Mouse (Mus musculus) cerebellum, adult 9-10 months (tissue): ENCODE data around the gene Cd27.

Source experiments
- DNase-seq: peaks from one replicate; pipeline ENCODE4 v3.0.0; 2022

The Cd27 gene

DNA sequence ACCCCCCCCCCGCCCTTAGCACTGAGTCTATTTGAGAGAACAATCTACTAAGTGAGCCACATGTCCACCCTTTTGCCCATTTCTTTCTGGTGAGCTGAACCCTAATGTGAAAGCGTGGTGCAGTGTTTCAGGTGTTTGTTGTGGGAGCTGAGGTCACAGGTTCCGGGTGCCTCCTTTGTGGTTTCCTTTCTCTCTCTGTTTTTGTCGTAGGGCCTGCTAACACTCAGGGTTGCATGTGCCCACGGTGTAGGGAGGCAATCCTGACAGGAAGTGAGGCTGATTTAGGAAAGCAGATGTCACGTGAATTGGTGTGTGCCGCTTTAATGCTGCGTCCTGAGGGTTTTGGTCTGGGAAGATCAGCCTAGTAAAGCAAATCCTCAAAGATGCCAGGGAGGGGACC, 4.8 kb upstream of the Cd27 start:
- DNase-seq, result no peak

DNA sequence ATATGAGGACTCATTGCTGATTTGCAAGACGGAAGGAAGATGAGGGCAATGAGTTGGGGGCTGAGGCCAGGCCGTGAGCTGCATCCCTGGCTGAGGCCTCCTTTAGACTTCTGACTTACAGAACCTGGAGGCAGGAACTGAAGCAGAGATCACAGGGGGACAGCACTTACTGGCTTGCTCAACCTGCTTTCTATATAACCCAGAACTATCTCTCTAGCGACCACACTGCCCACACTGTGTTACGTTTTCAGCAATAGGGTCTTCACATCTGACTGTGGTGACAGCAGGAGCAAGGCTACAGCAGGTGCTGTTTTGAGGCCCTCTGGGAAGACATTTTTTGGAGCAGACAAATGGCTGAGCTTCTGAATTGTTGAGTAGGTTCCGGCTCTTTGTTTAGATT, 3.8 kb upstream of the Cd27 start:
- no peak for DNase-seq

DNA sequence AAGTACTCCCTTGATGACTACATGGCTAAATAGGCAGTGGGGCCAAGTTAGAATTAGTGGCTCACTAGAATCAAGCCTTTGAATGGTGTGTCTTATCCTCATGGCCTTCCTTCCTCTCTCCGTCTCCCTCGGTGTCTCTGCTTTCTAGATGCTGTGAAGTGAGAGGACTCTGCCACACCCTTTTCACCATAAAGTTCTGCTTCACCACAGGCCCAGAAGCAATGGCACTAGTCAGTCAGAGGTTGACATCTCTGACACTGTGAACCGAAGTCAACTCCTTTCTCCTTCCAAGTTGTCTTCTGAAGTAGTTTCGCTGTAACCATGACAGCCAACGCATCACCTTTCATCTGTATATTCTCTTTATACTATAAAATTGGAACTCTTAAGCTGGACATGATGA, 2.7 kb upstream of the Cd27 start:
- no peak for DNase-seq

DNA sequence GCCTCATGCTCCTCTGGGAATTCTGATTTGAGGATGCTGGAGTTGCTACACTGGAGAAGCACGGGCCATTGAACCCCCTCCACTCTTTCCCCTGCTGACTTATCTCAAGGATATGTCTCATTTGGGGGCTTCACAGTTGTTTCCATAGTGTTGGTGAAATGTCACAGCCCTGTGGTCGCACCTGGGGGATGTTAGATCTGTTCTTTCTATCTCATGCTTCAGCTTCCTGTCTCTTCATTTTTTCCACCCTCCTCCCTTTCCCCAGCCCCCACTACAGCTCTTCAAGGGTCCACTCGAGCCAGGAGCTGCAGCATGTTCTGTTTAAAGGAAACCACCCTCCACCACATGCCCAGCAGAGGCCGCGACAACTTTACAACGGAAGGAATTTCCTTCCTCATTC, 1.6 kb upstream of the Cd27 start:
- DNase-seq, result no peak

DNA sequence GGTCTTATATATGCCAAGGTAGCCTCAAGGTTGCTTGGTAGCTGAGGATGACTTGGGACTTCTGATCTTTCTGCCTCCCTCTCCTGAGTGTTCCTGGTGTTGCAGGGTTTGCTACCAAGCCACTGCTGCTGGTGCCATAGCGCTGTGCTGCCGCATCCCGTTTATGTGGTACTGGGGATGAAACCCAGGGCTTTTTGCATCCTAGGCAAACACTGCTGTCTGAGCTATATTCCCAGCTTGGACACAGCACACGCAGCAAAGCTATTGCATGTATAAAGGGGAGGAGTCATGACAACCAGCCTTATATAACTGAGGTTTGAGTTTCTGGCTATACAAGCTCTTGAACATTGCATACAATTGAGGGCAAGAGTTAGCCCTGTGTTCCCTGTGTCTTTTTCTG, 611 bp upstream of the Cd27 start:
- no peak for DNase-seq

DNA sequence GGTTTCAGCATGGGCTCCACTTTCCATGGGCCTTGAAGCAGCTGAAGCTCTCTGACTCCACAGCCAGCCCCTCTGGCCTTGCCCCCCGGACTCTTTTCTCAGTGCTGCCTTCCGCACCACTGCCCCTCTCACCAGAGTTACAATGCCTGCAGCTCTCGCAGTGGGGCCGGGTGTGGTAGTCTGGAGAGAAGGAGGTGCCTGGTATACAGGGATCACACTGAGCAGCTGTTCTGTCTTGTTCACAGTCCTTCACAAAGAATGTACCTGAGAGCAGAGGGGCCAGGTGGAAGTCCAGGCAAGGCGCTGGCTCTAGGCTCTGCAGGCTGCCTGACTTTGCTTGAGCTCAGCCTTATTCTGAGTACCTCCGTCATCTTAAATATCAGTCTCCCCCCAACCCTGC, 469 bp downstream of the Cd27 start:
- no peak for DNase-seq

DNA sequence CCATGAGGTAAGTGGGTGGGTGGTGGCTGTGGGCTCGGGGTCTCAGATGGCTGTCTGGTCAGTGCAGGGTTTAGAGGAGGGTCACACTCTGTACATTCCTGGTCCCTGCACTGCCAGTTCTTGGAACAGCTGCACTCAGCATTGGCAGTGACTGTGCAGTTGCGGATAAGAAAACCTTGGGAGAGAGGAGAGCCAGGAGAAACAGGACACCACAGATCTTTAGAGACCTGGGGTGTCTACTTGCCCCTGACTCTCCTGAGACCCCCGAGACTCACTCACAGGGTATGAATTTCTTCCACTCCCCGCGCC, 2.3 kb downstream of the Cd27 start:
- no peak for DNase-seq

DNA sequence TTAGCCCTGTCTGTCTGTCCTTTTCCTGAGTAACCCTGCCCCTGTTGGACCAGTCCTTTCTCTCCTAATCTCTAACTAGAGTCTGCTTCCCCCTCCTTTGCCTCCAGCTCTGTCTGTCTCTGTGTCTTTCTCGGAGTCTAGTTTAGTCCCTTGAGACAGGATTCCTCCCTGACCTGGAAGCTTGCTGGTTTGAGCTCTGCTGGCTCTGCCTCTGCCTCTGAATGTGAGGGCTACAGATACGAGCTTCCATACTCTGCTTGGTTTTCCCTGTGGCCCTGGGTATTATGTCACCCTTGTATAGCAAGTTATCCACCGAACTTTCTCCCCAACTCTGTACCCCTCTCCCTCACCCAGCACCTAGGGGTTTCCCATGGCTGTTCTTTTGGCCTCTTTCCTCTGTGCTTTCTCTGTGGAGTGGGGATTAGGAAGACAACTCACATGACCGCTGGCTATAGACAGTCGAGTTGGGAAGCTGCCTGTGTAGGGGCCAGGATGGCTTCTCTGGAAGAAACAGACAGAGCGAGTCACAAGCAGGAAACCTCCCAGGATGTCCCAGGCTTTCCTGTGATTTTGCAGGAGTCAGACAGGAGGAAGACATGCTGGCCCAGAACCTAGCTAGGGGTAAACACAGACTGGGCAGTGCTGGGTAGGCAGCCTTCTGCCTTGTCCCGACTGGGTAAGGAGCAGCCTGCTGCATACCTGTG, 2.8 kb downstream of the Cd27 start:
- DNase-seq, result no peak

DNA sequence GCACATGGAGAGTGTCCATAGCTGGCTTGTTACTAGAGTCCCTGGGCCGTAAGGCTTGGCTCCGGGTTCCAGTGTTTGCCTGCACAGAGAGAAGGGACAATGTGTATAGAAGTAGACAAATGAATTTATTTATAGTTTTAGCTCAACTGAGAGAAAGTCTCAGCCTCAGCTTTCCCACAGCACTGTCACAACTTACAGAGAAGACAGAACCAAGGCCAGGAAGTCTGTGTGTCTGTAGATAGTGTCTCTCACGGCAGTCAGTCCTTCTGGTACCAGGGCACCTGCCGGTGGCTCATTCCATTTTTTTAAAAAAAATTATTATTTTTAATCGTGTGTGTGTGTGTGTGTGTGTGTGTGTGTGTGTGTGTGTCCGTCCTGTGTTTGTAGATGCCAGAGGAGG, 4.3 kb downstream of the Cd27 start:
- no peak for DNase-seq

DNA sequence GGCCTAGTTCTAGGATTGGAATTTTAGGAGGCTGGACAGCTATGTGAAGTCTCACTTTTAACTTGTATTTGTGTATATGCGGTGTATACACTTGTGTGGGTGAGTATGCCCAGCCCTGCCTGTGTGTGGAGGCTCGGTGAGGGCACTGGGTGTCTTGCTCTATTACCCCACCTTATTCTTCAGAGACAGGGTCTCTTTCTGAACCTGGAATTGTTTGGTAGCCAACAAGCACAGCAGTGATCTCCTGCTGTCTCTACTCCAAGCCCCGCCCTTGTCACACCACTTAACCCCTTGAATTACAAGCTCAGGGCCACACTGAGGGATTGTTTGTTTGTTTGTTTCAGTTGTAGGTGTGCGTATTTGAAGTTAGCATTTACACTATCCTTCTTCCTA, 4.8 kb downstream of the Cd27 start:
- DNase-seq, result no peak

DNA sequence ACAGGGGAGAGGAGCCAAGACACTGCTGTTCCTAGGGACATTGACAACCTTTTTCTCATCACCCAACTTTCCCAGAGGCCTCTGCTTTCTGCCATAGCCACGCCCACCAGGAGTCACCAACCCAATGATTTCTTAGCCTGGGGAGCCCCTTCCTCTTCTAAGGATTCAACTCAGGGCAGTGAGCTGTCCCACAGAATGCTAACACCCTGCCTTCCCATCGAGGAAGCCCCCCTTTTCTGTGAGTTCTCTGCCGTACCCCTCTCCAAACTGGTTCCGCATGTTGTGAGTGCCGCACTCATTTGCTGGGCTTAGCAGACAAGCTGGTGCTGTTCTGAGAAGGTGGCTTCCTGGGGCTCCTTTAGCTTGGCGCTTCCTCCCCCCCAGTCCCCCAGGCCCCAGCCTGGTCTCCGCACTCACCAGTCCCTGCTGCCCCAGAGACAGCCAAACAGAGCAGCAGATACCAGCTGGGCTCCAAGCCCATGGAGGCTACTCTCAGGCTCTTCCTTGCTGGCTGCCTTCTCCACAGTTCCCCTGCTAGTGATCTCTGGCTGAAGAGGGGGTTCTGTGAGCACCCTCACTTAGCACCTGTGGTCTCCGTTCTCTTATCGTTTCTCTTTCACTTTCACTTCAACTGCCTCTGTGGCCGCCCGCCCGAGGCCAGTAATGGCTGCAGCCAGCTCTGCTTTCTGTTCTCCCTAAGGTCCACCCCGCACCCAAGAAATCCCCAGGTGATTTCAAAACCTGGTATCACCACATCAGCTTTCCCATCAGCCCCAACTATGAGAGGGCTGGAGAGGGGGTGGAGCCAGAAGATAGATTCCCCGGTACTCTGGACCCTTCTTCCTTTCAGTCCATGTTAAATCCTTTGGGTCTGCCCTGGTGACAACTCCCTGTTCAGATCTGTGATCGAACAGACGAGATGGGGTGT, 5.4 kb downstream of the Cd27 start, which contains the start of gene Tapbpl:
Tapbpl (minus strand) TSS at position 744 of the 928 bp plus-strand sequence.
- peak; percentile 75 for DNase-seq

DNA sequence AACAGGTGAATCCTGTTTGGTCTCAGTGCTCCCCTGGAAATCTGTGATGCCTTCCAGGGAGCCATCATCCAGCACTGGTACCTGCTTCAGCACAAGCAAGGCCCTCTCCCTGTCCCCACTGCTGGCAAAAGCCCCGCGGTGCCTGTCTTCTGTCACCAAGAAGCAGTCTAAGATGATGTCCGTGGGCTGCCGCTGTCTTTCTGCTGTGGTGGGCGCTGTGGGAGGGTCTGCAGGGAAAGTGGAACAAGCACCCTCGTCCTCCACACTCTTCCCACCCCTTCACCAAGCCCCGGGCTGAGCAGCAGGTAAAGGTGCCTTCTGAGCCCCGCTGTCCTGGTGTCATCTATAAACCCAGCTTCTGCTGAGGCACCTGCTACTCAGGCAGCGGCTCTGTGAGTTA, 6.2 kb downstream of the Cd27 start:
- DNase-seq, result no peak

DNA sequence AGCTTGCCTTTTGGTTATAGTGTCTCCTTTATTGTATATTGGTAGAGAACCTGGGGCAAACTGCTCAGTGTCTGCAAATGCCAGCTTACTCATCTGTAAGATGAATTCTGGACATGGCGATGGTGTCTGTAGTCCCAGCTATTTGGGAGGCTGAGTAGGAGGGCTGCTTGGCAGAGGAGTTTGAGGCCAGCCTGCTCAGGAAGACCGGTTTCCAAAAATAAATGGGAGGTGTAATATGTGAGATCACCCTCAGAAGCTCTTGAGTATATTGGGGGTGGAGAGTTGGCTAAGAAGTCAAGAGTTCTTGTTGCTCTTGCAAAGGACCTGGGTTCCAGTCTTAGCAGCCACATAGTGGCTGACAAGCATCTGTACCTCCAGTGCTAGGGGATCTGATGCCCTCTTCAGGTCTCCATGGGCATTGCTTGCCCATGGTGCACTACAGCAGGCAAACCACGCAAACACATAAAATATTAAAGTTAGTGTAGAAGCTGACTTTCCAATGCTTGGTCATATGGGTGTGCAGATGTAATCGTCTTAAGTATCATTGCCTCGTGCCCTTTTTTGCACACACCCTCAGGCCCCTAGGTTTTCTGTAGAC, 11.2 kb downstream of the Cd27 start:
- no peak for DNase-seq

DNA sequence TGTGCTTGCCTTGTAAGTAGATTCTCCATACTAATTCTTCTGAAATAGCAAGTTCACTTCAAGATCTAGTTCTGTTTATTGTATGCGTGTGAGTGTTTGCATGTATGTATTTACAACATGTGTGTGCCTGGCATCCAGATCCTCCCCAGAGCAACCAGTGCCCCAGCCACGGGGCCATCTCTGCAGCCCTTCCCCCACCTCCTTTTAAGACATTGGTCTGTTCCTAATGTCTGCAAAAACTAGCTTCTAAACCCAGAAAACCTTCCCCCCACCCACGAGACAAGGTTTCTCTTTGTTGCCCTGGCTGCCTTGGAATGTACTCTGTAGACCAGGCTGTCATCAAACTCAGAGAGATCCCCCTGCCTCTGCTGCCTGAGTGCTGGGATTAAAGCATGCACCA, 14.2 kb downstream of the Cd27 start:
- no peak for DNase-seq

DNA sequence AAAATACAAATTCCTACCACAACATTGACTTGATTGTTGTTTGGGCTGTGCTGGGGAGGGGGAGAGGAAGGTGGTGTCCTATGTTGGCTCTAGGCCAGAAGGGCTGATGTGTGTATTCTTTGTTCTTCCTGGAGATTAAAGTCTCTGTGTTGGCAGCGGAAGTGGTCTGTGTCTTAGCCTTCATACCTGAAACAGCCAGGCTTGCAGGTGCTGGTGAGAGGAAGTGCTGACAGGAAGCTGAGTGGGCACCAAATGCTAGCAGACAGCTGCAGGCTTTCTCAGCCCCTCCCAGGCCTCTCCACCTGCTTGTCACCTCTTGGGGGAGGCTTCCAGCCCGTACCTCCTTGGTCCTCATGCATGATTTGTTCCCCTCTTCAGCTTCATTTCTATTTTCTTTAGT, 14.7 kb downstream of the Cd27 start:
- no peak for DNase-seq

DNA sequence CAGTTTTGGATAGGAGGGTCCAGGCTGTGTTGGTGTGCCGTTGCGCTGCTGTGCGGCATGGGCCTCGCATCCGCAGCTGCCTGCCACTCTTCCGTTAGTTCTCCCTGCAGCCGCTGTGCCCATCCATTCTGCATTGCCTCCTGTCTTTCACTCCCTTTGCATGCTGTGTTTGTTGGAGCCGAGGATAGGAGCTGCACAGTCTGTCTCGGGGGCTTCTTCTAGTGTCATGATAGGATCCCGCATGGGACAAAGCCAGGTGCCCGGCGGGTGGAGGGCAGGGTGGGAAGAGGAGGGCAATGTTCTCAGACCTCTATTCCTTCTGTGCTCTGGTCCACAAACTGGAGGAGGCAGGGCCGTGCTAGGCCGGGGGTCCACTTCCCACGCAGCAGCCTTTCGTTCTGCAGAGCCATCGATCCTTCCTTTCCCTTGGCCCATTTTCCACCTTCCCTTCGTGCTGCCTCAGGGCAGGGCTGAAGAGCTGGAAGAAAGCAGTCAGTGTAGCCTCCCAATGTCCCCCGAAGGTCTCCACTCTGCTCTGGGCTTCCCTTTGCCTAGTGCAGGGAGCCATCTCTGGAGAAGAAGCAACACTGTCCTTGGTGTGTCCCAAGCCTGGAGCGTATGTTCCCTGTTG, 15.6 kb downstream of the Cd27 start:
- no peak for DNase-seq

DNA sequence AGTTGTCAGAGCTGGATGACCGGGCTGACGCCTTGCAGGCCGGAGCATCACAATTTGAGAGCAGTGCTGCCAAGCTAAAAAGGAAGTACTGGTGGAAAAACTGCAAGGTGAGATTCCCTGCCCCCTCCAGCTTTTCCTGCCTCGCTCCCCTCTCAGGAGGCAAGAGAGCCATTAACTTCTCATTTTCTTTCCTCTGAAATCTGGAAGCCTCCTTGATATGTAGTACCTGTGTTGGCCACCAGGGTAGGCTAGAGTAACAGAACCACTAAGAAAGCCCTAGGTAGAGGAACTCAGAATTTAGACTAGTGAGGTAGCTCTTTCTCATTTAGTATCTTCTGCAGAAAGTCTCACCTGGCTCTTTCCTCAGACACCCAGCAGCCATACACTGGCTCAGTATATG, 17.8 kb downstream of the Cd27 start:
- peak; percentile 79 for DNase-seq

DNA sequence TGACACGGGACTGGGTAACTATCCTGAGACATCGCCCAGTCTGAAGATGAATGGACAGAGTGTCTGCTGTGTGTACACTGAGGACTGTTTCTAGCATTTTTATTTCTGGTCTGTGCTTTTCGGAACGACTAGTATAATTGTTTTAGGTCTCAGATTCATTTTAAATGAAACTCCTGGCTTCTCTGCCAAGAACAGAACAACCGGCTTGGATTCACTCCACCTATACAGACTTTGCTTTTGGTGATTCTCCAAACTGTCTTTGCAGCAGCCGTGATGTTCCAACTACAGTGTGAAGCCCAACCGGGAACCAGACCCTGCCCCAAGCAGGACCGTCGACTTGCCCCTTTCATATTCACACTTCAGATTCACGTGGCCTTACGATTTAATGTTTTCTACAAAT, 18.9 kb downstream of the Cd27 start:
- DNase-seq, result peak; percentile 55

DNA sequence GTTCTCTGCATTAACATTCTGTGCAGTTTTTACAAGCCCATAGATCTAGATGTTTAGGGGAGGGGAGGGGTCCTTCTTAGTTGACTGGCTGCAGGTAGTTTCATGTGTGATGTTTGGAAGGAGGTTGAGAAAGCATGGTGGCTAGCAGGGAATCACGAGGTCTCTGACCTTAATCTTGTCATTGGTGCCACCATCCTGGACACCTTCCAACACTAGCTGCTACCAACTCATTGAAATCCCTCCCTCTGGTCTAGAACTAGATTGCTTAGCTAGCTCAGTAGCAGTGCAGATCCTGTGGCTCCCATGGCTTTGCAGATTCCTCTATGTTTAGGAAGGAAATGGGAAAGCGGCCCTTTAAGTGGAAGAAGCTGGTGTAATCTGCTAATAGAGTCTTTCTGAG, 19.9 kb downstream of the Cd27 start:
- DNase-seq, result peak; percentile 68

DNA sequence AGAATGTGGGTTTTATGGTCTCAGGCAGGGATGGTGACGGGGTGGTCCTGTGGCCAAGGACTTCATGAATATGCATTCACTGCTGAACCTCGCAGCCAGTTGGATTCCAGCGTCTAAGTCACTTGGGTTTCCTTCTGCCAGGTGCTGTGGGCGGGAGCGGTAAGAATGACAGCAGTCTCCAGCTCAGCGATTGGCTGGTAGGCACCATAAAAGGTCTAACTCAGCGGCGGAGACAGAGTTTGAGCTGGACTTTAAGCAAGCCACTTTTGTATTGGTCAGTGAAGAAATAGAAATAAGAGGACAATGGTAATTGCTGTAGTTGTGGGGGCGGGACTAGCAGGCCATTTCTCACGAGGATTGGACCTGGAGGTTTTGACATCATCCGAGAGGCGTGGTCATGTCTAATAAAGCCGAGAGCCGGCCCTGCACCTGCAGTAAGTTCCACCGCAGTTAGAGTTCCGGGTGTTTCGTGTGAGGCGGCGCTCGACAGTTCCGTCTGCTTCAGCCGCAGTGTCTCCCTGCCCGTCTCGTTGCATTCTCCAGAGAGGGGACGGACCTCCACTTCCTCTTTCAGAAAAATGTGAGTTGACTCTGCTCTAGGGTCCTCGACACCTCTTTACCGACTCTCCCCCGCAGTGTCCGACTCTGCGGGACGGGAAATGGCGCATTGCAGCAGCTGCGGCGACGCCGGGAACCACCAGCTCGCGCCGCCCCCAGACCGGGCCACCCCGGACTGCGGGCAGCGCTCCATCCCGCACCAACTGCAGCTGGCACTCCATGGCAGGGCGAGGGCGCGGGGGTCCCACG, 21.5 kb downstream of the Cd27 start, which contains the start of gene Vamp1:
Vamp1 (plus strand) TSS at position 404 of the 807 bp plus-strand sequence.
- peak; percentile 100 for DNase-seq

DNA sequence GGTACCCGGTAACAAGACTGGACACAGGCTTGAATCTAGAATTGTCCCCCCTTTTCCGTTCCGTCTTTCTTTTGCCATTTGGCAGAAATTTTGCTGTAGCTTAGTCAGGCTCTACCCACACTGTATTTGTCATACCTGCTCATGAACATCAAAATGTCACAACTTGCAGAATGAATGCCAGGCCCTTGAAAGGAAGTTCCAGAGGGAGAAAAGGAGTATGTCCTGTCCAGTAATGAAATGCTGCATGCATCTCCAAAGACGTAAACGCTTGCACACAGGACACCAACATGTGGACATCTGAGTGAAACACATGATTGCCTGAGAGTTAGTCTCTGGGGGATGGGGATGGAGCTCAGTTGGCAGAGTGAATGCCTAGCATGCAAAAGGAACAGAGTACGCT, 23.1 kb downstream of the Cd27 start:
- DNase-seq, result no peak

DNA sequence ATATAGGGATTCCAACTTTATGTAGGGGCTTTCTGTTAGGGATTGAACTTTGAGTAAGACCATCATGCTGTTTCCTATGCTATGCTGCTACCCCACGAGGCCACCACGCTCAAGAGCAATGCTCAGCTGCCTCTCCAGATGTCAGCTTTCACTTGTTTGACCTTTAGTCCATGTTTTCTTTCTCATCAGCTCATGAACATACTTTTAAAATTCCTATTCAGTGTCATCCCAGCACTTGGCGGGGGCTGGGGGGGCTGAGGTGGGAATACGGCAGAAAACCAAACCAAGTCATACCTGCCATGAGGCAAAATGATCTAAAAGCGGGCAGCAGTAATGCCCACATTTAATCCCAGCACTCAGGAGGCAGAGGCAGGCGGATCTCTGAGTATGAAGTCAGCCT, 23.7 kb downstream of the Cd27 start:
- peak; percentile 5 for DNase-seq

DNA sequence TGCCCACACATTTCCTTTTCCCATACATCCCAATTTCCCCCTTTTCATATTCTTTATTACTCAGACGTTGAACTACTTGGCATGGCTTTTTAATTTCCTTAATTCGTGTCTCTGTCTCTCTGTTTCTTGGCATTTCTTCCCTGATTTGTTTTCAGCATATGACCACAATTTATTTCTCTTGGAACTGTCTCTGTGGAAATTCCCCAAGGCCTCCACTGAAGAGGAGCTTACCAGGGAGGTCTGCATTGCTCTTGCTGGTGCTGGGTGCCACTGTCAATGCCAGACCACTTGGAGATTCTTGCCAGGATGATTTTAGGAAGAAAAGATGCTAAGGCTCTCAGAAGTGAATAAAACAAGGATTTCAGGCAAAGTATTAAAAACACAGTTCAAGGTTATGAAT, 24.2 kb downstream of the Cd27 start:
- DNase-seq, result no peak
